Mouse (Mus musculus): Measurements from ENCODE around the gene Gp9. TPM values are rescaled to one million over a fixed set of nuclear protein-coding genes. Genes with fewer than 3 reads are reported as not detected.

Gp9 gene
- polyA plus RNA-seq (2014; fragmentation: Illumina TruSeq; extraction: RNeasy Lipid Tissue Mini Kit (QIAGEN cat#74804); ENCODE audit: low read depth, low replicate concordance) = not detected

DNA sequence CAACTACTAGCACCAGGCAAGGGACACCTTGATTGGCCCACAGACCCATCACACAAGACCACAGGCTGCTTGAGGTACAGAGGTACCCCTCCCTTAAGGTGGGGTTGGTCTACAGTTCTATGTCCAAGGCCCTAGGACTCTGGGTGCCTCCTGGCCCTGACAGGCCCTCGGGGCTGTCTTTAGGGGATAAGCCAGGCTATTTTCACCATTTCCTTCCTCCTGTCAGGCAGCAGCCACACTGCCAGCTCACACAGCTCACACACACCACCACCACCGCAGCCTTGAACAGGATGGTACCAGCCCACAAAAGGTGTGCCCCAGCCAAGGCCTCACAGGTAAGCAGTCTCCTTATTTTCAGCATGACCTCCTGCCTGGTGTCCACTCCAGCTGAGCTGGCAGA lies at the start of gene Gp9:
Gene Gp9, plus strand, starts transcription at position 231 of the 400 bp plus-strand sequence.

DNA sequence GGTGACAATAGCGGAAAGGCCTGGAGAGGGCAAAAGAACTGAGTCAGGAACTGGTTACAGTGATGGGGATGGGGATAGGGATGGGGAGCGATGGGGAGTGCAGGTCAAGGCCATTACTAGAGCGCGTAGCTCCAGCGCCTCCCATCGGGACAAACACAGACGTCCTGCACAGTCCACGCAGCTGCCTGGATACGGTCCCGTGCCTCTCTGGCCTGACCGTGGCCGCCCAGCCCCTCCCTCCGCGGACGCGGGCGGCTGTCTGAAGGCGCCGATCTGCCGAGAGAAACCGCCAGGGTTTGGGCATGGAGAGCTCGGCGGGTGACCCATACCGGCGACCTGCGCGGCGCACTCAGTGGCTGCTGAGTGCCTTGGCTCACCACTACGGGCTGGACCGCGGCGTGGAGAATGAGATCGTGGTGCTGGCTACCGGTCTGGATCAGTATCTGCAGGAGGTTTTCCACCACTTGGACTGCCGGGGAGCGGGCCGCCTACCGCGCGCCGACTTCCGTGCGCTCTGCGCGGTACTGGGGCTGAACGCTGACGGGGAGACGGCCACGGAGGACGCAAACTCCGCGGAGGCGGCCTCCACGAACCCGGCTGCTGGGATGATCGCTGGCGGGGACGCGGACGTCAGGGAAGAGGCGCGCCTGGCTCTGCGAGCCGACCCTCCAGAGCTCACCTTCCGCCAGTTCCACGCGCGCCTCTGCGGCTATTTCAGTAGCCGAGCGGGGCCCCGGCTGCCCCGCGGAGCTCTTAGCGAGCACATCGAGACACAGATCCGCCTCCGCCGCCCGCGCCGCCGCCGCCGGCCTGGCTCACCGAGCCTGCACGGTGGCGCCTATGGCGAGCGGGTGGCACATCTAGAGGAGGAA lies 47.0 kb upstream of the Gp9 start, which contains the start of gene Efcc1:
Gene Efcc1, plus strand, starts transcription at position 279 of the 872 bp plus-strand sequence.

DNA sequence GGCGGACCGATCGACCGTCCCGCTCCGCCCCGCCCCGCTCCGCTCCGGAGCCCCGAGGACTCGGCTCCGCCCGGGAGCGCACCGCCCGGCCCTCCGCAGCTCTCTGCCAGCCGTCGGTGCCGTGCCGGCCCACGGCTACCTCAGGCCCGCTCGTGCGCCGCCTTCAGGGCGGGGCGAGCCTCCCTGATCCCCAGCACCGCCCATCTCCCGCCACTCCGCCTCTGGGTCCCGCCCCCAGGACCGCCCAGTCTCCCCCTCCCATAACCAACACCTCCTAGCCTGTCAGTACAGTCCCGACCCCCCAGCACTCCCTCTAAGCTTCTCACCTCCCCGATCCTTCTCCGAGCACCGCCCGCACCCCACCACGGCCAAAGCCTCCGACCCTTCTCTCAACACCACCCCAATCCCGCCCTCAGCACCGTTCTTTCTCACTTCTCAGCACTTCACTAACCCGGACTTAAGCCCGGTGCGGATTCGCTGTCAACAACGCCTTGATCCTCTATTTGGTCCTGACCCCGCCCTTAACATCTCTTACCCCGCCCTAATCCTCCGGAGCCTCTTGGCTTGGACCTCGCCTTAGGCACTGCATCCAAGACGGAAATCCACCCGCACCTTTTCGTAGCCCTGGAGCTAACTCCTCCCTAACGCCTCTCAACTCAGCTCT lies 33.9 kb downstream of the Gp9 start, which contains the start of gene Rab43:
Gene Rab43, minus strand, starts transcription at position 490 of the 664 bp plus-strand sequence.

Other genes starting within 250 kb of the Gp9 start
- gene Arhgap25, start 244.8 kb upstream of the Gp9 start, polyA plus RNA-seq (2014; fragmentation: Illumina TruSeq; extraction: RNeasy Lipid Tissue Mini Kit (QIAGEN cat#74804); ENCODE audit: low read depth, low replicate concordance) = 3.2 TPM
- gene Prokr1, start 187.3 kb upstream of the Gp9 start, polyA plus RNA-seq (2014; fragmentation: Illumina TruSeq; extraction: RNeasy Lipid Tissue Mini Kit (QIAGEN cat#74804); ENCODE audit: low read depth, low replicate concordance) = 0.13 TPM
- 2.7 TPM for gene Aplf, start 105.9 kb upstream of the Gp9 start, polyA plus RNA-seq (2014; fragmentation: Illumina TruSeq; extraction: RNeasy Lipid Tissue Mini Kit (QIAGEN cat#74804); ENCODE audit: low read depth, low replicate concordance)
- 2.1 TPM for gene Efcc1, start 47.2 kb upstream of the Gp9 start, polyA plus RNA-seq (2014; fragmentation: Illumina TruSeq; extraction: RNeasy Lipid Tissue Mini Kit (QIAGEN cat#74804); ENCODE audit: low read depth, low replicate concordance)
- gene Rab43, start 34.1 kb downstream of the Gp9 start, polyA plus RNA-seq (2014; fragmentation: Illumina TruSeq; extraction: RNeasy Lipid Tissue Mini Kit (QIAGEN cat#74804); ENCODE audit: low read depth, low replicate concordance) = 6.0 TPM
- 2.8 TPM for gene Gm45140, start 57.7 kb downstream of the Gp9 start, polyA plus RNA-seq (2014; fragmentation: Illumina TruSeq; extraction: RNeasy Lipid Tissue Mini Kit (QIAGEN cat#74804); ENCODE audit: low read depth, low replicate concordance)
- gene Isy1, start 60.7 kb downstream of the Gp9 start, polyA plus RNA-seq (2014; fragmentation: Illumina TruSeq; extraction: RNeasy Lipid Tissue Mini Kit (QIAGEN cat#74804); ENCODE audit: low read depth, low replicate concordance) = 20.9 TPM
- gene Cnbp, start 73.0 kb downstream of the Gp9 start, polyA plus RNA-seq (2014; fragmentation: Illumina TruSeq; extraction: RNeasy Lipid Tissue Mini Kit (QIAGEN cat#74804); ENCODE audit: low read depth, low replicate concordance) = 440 TPM
- gene Copg1, start 109.7 kb downstream of the Gp9 start, polyA plus RNA-seq (2014; fragmentation: Illumina TruSeq; extraction: RNeasy Lipid Tissue Mini Kit (QIAGEN cat#74804); ENCODE audit: low read depth, low replicate concordance) = 44.3 TPM
- gene Hmces, start 135.9 kb downstream of the Gp9 start, polyA plus RNA-seq (2014; fragmentation: Illumina TruSeq; extraction: RNeasy Lipid Tissue Mini Kit (QIAGEN cat#74804); ENCODE audit: low read depth, low replicate concordance) = 10.0 TPM
- gene H1fx, start 203.6 kb downstream of the Gp9 start, polyA plus RNA-seq (2014; fragmentation: Illumina TruSeq; extraction: RNeasy Lipid Tissue Mini Kit (QIAGEN cat#74804); ENCODE audit: low read depth, low replicate concordance) = 1.3 TPM